Mouse (Mus musculus) natural killer cell, adult 2 months (primary cell): Measurements from ENCODE around the gene Dnm3.
"Not testable (repeated sequence)": the region's sequence is repeated elsewhere in the genome, so short reads cannot be mapped to it uniquely, and the experiment has no call there.

Experiments
- DNase-seq, 2 experiments: peaks; one replicate each; pipeline ENCODE4 v3.0.0; 2022; ENCODE audit warnings: low spot score in 2 of 2

Gene Dnm3

DNA sequence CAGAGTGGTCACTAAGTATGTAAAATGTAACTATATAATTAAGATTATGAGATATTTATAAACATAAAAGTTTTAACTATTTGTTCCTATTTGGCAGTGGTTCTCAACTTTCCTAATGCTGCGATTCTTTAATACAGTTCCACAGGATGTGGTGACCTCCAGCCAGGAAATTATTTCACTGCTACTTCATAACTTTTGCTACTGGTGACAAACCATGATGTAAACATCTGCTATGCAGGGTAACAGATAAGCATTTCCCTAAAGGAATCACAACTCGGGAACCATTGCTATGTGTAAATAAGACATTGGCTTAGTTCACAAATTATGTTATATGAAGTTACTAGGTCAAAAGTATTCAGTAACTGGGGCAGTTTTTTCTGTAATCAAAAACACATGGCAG lies 48.9 kb downstream of the Dnm3 start:
- no peak for DNase-seq

DNA sequence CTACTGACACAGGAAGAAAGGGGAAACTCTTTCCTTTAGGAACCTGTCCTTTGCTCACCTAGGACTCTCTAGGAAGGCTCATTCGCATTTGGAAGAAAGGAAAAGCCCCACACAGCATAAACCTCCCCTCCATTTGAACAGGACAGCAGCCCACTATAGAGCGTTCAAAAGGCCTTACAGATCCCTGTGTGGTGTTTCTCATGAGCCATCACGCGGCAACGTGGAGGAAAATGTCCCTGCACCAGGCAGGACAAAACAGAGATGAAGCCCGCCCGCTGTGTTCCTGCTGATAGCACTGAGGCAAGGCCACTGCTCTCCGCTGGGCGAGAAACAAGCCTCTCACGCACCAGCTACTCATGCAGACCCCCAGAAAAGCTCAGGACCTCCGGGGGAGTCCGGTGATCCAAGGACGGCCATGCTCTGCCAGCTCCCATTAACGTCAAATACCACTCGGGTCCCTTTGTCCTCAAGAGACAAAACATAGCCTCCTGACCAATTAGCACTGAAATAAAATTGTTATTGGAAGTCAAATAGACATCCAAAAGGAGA lies 51.8 kb downstream of the Dnm3 start:
- no peak for DNase-seq

DNA sequence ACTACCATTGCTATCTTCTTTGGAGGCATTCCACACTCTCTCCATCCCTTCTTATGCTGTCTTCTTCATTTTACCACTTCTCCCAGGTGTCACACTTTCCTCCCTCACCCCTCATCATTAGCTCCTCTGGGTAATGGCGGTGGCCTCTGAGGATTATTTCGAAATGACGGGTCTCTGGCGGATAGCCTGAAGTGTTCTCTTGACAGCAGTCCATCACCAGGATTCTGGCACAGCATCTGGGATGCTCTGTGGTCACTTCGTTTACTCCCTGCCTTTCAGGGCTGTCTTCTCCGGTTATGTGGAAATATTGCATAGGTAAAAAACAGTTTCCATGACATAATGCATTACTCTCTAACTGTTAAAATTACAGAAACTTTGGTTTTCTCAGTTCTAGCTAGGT lies 55.0 kb downstream of the Dnm3 start:
- no peak for DNase-seq

DNA sequence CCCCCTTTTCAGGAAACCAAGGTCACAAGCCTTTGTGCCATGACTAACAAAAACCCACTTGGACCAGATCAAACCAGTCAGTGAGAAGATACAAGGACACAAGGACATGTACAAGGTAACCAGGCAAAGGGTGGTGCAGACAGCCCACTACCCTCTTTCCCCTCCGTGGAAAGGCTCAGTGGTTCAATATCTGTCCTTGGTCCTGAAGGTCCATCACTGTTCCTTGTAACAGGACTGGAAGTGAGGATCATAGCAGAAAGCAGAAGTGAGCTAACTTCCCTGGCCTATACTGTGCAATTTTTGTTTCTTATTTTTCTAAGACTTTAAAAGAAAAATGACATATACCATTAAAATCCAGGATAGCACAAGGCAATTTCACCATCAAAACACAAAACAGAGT lies 64.0 kb downstream of the Dnm3 start:
- no peak for DNase-seq

DNA sequence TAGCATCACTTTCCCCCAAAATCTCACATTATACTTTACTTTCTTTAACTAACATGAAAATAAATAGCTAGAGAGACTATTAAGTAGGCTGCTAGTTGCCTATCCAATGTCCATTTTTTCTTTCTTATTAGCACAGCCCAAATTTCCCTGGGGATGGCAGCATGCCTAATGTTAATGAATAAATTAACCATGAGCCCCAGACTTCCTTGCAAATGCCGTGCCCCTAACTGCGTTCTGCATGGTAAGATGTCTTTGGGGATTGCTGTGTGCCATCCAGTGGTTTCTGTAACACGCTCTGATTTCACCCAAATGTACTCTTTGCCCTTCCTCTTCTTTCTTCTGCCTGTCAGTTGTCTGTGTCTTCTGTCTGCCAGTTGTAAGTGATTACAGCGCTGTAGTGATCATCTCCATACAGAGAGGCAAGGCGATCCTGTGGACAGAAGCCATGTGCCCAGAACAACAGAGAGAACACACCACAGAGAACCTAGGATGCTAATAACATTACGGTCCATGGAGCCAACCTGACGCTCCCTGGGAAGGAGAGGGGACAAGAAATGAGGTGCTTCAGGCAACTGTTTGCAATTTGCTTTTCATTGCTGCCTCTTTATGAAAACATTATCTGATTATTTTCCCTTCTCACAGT lies 64.9 kb downstream of the Dnm3 start:
- DNase-seq = no peak

DNA sequence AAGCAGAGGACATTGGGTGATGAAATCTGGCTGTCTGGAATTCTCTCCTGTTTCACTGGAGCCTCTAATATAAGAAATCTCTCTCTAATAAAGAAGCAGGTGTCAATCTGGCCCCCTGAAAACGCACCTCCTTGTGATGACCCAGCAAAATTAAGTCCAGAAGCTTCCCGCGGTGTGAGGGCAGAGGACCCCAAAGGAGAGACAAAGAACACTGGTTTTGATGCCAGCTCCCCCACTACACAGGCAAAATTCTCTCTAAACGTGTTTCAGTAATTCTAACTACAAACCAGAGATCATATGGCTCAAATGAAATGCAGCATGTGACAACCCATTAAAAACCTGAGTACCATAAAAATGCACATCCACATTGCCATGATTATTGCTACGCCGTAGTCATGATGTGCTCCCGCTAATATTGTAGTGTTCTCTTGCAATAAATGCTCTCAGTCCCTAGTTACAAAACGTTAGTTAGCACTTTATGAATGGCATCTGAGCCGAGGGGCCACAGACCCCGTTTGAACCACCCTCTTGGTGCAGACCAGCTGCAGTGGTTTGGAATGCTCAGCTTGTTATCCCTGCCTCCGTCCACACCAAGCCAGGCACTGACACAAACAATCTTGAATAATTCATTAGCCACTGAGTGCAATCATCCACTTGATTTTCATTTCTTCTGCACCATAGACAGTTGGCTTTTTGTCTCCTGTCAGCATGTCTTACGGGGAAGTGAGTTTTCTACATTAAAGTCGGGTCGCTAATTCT lies 67.4 kb downstream of the Dnm3 start:
- no peak for DNase-seq

DNA sequence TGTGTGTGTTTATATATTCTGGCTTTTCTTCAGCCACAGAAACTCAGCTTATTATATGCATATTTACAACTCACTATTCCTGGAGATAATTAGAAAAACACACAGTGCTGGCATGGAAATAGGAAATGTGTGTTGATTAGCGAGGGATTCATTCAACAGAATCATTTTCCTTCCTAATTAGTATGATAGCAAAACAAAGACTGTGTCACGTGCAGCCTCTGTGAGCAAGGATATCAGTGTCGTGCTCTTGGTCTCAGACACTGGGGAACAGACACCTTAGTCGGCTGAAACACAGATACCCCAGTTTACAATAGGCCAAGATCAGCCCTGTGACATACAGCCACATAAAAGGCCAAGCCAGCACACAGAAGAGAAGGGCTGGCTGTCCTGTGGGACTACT lies 83.3 kb downstream of the Dnm3 start:
- no peak for DNase-seq

DNA sequence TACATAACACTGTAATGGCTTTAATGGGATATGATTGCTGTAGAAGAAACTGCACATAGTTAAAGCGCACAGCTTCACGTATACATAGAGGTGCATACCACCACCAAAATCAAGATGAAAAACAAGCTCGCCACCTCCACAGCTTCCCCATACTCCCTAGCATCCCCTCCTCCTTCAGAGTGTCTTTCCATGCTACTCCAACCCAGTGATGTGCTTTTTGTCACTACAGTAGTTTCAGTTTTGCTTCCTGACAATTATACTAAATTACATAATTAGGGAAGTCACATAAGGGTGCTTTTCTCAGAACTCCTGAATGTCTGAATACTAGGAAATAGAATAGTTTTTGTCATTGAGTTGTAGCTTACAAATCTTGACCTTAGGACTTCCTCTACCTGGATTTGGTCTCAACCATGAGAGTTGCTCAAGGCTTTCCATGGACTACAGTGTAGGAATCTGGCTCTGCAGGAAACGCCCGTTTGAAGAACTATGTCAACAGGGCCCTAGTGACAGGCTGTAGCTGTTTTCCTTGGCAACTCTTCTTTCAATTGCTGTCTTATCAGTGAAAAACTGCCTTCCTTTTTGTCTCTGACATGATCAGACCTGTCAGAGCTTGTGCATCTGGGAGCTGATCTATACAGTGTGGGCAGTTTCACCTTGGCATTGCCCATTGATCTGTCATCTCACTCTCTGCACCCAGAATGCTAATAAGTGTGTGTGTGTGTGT lies 89.2 kb downstream of the Dnm3 start:
- DNase-seq = no peak

DNA sequence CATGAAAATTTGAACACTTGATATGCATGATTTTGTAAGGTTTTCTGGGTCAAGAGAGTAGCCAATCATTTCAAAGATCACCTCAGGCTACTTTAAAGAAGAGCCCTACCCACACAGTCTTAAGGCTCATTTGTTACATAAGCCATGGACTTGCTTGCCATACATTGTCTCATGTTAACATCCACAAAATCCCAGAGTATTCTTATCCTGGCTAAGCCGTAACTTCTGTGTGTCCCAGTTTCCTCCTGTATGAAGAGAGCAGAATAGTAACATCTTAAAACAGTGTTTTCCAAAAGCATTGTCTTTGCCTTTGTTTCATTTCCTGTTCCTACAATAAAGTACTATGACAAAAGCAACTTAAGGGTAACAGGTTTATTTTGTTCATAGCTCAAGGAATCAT lies 104.8 kb downstream of the Dnm3 start:
- DNase-seq = not testable (repeated sequence)

DNA sequence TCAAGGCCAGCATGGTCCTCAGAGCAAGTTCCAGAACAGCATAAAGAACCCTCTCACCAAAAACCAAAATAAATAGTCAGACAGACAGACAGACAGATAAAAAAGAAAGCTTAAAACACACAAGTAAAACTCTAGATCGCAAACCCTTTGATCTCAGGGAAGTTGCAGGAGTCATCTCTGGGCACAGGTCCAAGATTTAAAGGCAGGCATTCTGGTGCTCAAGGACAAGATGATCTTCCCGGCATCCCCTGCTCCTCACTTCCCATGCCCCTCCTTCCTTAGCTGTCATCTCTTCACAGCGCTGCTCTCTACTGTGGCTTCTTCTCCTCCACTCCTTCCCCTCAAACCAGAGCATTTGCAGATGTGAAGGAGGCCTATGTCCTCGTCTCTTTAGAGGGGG lies 108.1 kb downstream of the Dnm3 start:
- DNase-seq = no peak

DNA sequence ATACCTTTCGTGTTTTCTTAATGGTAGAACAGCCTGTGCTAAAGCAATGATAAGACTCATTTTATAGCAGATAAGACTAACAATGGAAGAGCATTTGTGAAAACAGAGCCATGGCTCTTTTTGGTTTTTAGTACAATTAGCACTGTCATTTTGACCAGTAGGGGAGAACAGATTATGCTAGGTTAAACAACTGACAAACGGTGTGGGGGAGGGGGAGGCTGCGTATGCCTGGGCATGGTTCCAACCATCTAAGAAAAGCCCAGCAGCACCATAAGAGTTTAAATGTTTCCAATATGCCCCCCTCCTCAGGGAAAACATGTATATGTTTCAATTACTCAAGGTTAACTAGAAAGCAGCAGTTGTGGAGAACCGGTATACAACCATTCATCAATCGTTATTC lies 115.9 kb downstream of the Dnm3 start:
- no peak for DNase-seq

DNA sequence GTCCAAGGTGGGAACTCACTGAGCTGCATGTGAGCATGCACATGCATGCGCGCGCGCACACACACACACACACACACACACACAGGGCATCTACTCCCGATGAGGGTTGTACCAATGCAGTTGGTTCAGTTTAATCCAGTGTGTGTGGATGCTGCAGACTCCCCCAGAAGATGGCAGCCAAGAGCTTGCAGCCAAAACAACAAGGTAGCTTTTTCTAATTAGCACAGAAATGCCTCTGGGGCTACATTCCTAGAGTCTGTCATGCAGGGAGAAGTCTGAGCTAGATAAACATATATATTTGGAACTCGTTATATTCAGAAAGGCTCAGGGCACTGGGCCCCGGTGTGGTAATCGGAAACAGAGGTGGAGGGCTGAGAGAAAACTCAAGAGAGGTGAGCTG lies 118.6 kb downstream of the Dnm3 start:
- no peak for DNase-seq

DNA sequence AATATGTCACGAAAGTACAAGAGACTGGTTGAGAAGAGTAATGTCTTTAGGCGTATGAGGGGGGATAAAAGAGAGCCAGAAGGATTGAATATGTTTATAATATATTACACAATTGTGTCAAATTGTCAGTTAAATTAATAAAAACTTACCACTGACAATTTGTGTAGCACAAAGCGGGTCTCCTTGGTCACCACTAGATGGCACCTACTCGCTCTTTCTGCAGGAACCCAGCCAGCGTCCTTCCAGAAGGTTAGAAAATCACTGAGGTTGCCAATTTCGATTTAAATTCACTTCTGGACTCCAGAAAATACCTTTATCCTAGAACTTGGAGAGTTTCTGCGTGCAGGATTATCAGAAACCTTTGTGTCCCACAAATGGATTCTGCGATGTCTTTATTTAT lies 119.8 kb downstream of the Dnm3 start:
- DNase-seq = no peak

DNA sequence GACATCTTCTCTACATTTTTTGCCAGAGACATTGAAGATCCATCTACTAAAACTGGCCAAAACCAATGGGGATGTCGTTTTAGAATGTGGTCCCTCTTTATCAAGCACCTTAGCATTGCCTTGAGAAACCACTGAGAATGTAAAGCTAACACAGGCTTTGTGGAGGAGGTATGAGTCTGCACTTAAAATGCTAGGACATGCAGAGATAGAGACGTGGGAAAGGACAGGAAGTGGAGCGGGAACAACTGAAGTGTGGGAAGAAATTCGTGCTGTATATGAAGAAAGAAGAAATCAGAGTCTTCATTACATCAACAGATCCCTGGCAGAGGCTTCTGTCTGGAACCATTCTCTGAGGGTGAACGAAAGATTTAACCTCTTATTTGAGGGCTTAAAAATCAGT lies 121.4 kb downstream of the Dnm3 start:
- DNase-seq = no peak

DNA sequence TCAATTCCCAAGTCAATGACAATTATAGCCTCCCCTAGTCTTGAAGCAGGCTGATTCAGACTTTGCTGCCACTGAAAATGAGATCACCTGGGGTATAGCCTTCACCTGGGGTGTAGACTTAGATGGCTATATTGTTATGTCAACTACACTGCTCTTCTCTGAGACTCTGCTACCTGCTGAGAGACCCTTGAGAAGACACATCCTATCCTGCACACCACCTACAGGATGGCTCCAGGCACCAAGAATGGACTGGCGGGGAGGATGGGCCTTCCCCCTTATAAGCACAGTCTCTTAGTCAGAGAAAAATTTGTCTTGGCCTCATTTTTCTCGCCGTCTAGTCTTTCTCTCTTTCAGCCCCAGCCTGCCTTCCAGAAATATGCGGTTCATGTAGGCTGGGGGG lies 123.1 kb downstream of the Dnm3 start:
- no peak for DNase-seq

DNA sequence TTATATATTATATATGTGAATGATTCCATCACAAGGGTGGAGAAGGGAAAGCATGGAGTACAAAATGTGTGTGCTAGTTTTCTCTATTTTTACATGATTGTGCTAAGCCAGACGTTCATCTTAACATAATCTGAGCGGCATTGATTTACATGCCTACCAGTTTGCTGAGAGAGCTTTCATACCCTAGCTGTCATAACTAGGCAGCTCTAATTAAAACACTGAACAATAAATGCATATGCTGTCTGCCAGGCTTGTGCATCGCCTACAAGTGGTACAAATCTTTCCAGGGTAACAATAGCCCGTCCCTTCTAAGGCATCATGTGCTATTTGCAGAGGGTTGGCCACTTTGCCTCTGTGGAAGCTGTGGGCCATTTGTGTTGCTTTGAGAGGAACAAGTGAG lies 124.0 kb downstream of the Dnm3 start:
- DNase-seq = no peak

DNA sequence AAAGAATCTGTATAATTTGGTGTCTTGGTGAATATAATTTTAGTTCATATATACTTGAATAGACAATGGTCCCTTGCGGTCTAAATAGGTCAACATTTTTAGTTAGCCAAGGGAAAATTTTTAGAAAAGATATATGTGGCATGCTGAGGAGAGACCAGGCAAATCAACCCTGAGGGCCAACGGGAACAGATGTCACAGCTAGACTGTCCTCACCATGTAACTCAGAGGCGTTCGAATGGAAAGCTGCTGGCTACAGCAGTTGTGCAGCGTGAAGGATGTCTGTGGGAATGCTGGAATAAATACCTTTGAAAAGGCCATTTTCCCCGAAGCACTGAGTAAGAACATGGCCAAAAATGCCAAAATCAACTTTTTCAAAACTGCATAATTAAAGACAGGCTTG lies 128.5 kb downstream of the Dnm3 start:
- DNase-seq = no peak

DNA sequence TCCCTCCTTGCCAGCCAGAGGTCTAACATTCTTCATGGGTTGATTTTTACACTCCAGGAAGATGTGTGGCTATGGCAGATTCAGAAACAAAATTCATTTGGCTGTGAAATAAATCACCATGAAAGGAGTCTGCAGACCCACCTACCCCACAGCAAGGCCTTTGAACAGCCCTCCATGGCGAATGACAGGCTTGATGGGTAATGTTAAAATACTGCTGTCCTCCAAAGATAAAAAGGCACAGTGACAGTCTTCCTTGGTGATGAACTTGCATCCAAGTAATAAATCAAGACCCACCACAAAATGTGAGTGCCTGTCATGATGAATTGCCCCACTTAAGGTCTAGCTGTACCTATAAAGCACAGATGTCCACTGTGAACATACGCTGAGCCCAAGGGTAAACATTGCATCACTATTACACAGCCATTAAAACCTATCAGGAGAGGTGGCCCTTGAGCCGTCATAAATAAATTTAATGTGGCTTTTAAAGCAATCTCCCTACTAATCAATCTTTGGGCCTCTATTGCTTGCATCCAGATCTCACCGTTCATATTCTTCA lies 131.3 kb downstream of the Dnm3 start:
- no peak for DNase-seq

DNA sequence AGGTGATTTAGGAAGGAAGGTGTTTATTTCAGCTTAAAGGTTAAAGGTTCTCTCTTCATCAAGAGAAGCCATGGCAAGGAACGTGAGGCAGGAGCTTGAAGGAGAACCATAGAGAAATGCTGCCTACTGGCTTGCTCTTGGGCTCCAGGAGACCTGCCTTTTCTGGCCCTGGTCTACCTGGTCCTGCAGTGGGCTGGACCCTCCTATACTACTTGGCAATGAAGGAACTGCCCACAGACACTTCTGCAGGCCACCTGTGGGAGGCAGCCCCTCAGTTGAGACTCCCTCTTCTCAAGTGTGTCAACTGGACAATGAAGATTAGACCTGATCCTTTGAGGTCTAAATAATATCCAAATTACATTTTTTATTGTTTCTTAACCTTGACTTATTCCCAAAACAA lies 140.7 kb downstream of the Dnm3 start:
- DNase-seq = no peak

DNA sequence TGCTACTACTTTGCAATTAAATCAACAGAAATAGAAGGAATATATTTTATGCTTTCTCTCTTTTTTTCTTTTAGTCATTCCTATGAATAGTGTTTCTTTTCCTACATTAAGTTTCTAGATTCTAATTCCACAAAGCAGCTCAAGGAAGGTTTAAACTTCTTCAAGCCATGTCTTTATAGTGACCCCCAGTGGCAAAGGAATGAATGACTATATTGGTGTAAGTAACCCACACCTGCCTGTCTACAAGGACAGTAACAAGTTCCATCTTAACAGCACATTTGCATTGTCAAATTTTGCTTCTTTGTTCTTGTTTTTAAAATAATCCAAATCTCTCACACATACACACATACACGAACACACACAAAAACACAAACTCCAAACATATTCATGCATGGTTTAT lies 141.2 kb downstream of the Dnm3 start:
- DNase-seq = no peak

DNA sequence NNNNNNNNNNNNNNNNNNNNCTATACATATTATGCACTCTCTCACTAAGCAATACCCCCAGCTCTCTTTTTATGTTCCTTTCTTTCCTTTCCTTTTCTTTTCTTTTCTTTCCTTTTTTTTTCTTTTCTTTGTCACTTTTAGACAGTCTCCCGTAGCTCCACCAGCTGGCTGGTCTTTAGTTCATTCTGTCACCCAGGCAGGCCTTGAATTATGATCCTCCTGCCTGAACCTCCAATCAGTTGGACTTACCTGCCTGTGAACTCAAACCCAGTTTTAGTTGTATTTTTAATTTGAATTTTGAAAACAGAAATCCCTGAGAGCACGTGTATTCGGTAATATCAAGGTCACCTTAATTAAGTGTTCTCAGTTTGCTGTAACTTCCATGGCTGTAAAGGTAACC lies 141.6 kb downstream of the Dnm3 start:
- DNase-seq = no peak

DNA sequence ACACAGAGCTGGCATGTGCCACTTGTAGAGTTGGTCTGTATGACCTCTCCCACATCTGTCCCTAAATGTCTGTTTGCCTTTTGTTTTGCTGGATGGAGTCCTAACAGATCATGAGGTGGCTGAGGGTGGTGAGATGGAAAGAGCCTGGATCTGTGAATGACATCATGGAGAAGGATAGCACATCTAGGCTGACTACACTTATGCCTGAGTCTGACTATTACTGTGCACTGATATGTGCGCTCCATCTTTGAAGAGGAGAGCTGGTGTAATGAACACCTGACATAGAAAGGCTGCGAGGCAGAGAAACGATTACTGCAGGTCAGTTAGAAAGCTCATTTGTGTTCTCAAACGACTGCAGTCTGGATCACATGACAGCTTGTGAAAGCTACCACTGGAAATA lies 149.2 kb downstream of the Dnm3 start:
- no peak for DNase-seq

DNA sequence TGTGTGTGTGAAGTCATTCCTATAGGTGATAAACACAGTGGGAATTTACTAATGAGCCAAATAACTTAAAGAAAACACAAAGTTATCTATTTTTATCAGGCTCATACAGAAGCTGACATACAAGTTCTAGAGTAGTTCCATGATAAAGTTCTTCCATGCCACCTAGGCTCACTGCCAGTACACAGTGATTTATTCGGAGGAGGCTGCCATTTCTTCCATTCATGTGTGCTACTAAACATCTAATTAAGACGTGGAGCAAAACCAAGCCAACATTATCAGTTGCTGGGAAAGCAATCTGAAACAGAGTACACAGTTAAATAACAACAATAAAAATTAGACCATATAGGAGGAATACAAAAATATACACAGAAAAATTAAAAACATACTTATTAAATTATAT lies 150.2 kb downstream of the Dnm3 start:
- no peak for DNase-seq
